Mouse (Mus musculus) neural tube, embryonic 14.5 days (tissue): ENCODE results near the gene Ndrg3. TPM values are rescaled to one million over a fixed set of nuclear protein-coding genes. Genes with fewer than 3 reads are reported as not detected.

Experiments used
- ATAC-seq: fragments of 200-750 bp; cut with Nextera tagmentation; 2 replicates; pipeline ENCODE4 v1.8.0; 2017; ENCODE audit warnings: low read depth, mild to moderate bottlenecking, moderate TSS enrichment, moderate library complexity
- H3K27ac ChIP-seq: fragments of 300-500 bp; sonication (generic); 2 replicates; pipeline ENCODE4 v1.5.1; 2014; ENCODE audit warnings: low read depth, mild to moderate bottlenecking, control low read depth, low read length, moderate library complexity, mixed read lengths
- H3K27me3 ChIP-seq: fragments of 300-500 bp; sonication (generic); 2 replicates; pipeline ENCODE4 v1.6.1; 2014; ENCODE audit warnings: low read length; ENCODE audit not compliant: control insufficient read depth, insufficient read depth
- H3K36me3 ChIP-seq: fragments of 300-500 bp; sonication (generic); 2 replicates; pipeline ENCODE4 v1.6.1; 2014; ENCODE audit warnings: low read length, mixed read lengths; ENCODE audit not compliant: control insufficient read depth, insufficient read depth
- H3K4me1 ChIP-seq: fragments of 300-500 bp; sonication (generic); 2 replicates; pipeline ENCODE4 v1.6.1; 2014; ENCODE audit warnings: low read length; ENCODE audit not compliant: control insufficient read depth, insufficient read depth
- H3K4me2 ChIP-seq: fragments of 300-500 bp; sonication (generic); 2 replicates; pipeline ENCODE4 v1.6.1; 2014; ENCODE audit warnings: mild to moderate bottlenecking, low read depth, low read length, control low read depth
- H3K4me3 ChIP-seq: fragments of 300-500 bp; sonication (generic); 2 replicates; pipeline ENCODE4 v1.5.1; 2014; ENCODE audit warnings: low read depth, low read length, control low read depth, mixed read lengths
- H3K9ac ChIP-seq: fragments of 300-500 bp; sonication (generic); replicated peaks from 2 replicates; pipeline ENCODE4 v1.6.1; 2014; ENCODE audit warnings: low read depth, mild to moderate bottlenecking, control low read depth, low read length, mixed read lengths
- H3K9me3 ChIP-seq: fragments of 300-500 bp; sonication (generic); 2 replicates; pipeline ENCODE4 v1.6.1; 2016; ENCODE audit warnings: low read length; ENCODE audit not compliant: control insufficient read depth
- WGBS: fragments of 180-500 bp; shearing (Covaris S2); extraction: QIAGEN DNeasy Blood & Tissue Kit; methylation state at CpG from one replicate; pipeline ENCODE4 v1.1.7; 2014; 5-methylcytosine and 5-hydroxymethylcytosine counted together
- polyA plus RNA-seq: library from polyadenylated mRNA; unstranded; fragments of >200 nt; fragmentation: Nextera tagmentation; extraction: Ambion mirVana; gene quantifications from 2 replicates; pipeline ENCODE4 v1.2.1, GENCODE M21; 2014

The Ndrg3 gene
- polyA plus RNA-seq, 1 experiment from 2014 or later, result 158 TPM

DNA sequence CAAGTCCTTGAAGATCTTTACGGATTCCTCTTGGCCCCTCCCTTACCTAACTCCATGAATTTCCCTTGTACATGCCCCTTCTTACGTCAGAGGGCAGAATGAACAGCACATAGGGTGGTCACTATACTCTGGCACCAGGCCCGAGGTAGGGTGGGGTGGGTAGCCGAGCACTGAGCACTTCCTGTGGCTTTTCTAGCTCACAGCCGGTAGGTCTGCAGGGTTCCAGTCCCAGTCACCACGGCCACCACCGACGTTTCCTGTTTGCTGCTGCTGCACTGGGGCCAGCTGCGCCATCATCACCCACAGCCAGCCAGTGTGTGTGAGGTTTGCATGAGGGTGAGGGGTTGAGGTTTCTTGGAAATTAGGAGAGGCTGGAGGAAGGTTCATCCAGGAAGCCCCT, 114.1 kb downstream of the Ndrg3 start:
- ATAC-seq, result no peak
- Histone ChIP-seq H3K4me2 (no peak overlapping the region), H3K4me1 (no peaks in the 10 kb centered on the region), H3K27me3 (no peaks in the 10 kb centered on the region), H3K4me3 (no peak overlapping the region), H3K9me3 (no peaks in the 10 kb centered on the region), H3K36me3 (peaks cover 19% of the 10 kb centered on the region; the same call in 1 of the 2 replicates), H3K9ac (no peak overlapping the region), H3K27ac (no peak overlapping the region)
- WGBS, result 46% methylated on average over 9 of the region's 9 CpGs

Other genes starting within 250 kb of the Ndrg3 start
- gene Myl9, start 216.6 kb downstream of the Ndrg3 start, polyA plus RNA-seq, result 23.3 and 43.0 TPM in 2 replicates
- 11.2 and 14.9 TPM in 2 replicates for gene Tgif2, start 152.0 kb downstream of the Ndrg3 start, polyA plus RNA-seq
- 7.6 and 9.1 TPM in 2 replicates for gene 4930518I15Rik, start 134.1 kb downstream of the Ndrg3 start, polyA plus RNA-seq
- gene Rab5if, start 128.9 kb downstream of the Ndrg3 start, polyA plus RNA-seq, result 165 and 168 TPM in 2 replicates
- 0.15 and 0.24 TPM in 2 replicates for gene Sla2, start 104.9 kb downstream of the Ndrg3 start, polyA plus RNA-seq
- gene Dsn1, start 15.1 kb upstream of the Ndrg3 start, polyA plus RNA-seq, result 6.8 and 8.5 TPM in 2 replicates
- gene Soga1, start 87.2 kb upstream of the Ndrg3 start, polyA plus RNA-seq, result 10.0 and 10.2 TPM in 2 replicates
- not detected in 2 replicates for gene Tldc2, start 95.0 kb upstream of the Ndrg3 start, polyA plus RNA-seq
- 13.2 and 14.9 TPM in 2 replicates for gene Samhd1, start 143.2 kb upstream of the Ndrg3 start, polyA plus RNA-seq
- gene Rbl1, start 212.5 kb upstream of the Ndrg3 start, polyA plus RNA-seq, result 5.7 and 6.2 TPM in 2 replicates